Mouse (Mus musculus): ENCODE measurements around the gene Pagr1b. TPM values are rescaled to one million over a fixed set of nuclear protein-coding genes. Genes with fewer than 3 reads are reported as not detected.

Gene Pagr1b
- polyA plus RNA-seq, 1 experiment from 2014 or later: 0.38 TPM

GRCm38 (mm10) chr7:127016971-127017949 is 976 bp upstream of the Pagr1b start, which contains the start of gene Pagr1a:
Pagr1a (minus strand) TSS chr7:127017352.
- H3K36me3 ChIP-seq (replicated peaks): peaks cover 43% of the 10 kb centered on the region
- H3K4me1 ChIP-seq: peaks cover 71% of the 10 kb centered on the region

DNA sequence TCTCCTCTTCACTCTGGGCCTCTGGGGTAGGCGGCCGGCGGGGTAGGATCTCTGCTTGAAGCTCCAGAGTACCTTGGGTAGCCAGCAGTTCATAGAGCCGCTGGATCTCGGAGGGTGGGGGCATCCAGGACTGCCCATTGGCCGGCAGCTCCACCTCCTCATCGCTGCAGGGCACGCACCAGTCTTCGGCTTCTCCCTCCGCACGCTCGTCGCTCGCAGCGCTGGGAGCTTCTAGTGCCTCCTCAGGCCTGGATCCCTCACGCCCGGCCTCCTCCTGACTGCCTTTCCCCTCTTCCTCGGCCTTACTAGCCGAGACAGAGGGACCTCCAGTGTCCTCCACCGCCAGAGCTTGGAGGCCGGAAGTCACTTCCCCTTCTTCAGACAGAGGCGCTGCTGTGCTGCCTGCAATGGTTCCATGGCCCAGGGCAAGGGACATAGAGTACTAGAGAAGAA is 228 bp upstream of the Pagr1b start:
- no peaks in the 10 kb centered on the region for H3K9me3 ChIP-seq
- peaks cover 38% of the 10 kb centered on the region for H3K36me3 ChIP-seq (replicated peaks)
- H3K4me3 ChIP-seq (replicated peaks): peak overlapping the region; percentile 64
- under 1% methylated on average over 22 of the region's 22 CpGs for WGBS
- ATAC-seq (ENCODE audit: low FRiP score): peak; percentile 45
- peak overlapping the region; percentile 92 for H3K4me2 ChIP-seq
- H3K27ac ChIP-seq: peak overlapping the region; percentile 96
- peaks cover 68% of the 10 kb centered on the region for H3K4me1 ChIP-seq
- peak overlapping the region; percentile 94 for H3K9ac ChIP-seq
- no peaks in the 10 kb centered on the region for H3K27me3 ChIP-seq

More at GRCm38 (mm10) chr7:127016971-127017949, 976 bp upstream of the Pagr1b start, which contains the start of gene Pagr1a:
- peak within 1 kb of the TSS; percentile 64 for H3K4me3 ChIP-seq (replicated peaks)
- peak within 1 kb of the TSS; percentile 92 for H3K4me2 ChIP-seq
- H3K9me3 ChIP-seq: no peaks in the 10 kb centered on the region
- peak within 1 kb of the TSS; percentile 94 for H3K9ac ChIP-seq
- no peaks in the 10 kb centered on the region for H3K27me3 ChIP-seq
- H3K27ac ChIP-seq: peak within 1 kb of the TSS; percentile 96
- 3% methylated on average over 39 of the region's 39 CpGs for WGBS
- ATAC-seq (ENCODE audit: low FRiP score): peak; percentile 84

DNA sequence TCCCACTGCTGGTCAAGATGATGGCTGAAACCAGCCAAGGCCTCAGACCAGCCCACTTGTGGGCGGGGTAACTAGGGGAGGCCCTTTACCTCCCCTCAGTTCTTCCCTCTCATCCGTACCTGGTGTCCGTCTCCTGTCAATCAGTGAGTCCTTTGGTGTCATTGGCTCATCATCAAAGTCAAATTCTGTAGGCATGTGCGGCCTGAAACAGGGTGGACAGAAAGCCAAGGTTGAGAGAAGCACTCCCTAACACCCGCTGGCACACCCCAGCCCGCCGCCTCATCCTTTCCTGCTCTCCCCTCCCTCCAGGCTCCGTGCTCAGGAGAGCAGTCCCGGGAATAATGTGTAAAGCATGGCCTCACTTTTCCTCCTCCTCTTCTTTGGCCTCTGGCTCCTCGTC is 203 bp downstream of the Pagr1b start:
- H3K27ac ChIP-seq: peak overlapping the region; percentile 96
- no peak for ATAC-seq (ENCODE audit: low FRiP score)
- H3K4me3 ChIP-seq (replicated peaks): peak overlapping the region; percentile 64
- H3K4me1 ChIP-seq: peaks cover 65% of the 10 kb centered on the region
- H3K9ac ChIP-seq: peak overlapping the region; percentile 94
- WGBS: 3% methylated on average over 10 of the region's 10 CpGs
- H3K27me3 ChIP-seq: no peaks in the 10 kb centered on the region
- H3K36me3 ChIP-seq (replicated peaks): peaks cover 38% of the 10 kb centered on the region
- H3K9me3 ChIP-seq: no peaks in the 10 kb centered on the region
- H3K4me2 ChIP-seq: peak overlapping the region; percentile 92

DNA sequence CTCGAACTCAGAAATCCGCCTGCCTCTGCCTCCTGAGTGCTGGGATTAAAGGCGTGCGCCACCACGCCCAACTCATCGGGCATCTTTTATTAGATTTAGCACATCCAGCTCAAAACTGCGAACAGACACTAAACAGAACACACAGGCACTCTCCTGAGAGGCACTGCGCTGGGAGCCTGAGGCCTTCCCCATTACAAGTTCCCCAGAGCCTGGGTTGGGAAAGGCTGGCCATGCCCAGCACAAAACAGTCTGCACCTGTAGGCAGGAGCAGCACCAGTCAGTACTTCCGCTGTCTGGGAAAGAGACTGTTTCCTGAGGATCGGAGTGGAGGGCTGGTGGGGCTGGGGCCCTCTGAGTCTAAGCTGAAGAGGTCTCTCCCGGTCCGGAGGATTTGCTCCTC is 1.3 kb downstream of the Pagr1b start:
- H3K36me3 ChIP-seq (replicated peaks): peaks cover 38% of the 10 kb centered on the region
- no peak for ATAC-seq (ENCODE audit: low FRiP score)
- peak overlapping the region; percentile 92 for H3K4me2 ChIP-seq
- peaks cover 54% of the 10 kb centered on the region for H3K4me1 ChIP-seq
- no peak overlapping the region for H3K27ac ChIP-seq
- WGBS: 93% methylated on average over 12 of the region's 12 CpGs
- H3K4me3 ChIP-seq (replicated peaks): no peak overlapping the region
- no peaks in the 10 kb centered on the region for H3K27me3 ChIP-seq
- 0 out of 2 replicates have a peak overlapping the region, but pooled peaks have one; percentile 94 for H3K9ac ChIP-seq
- no peaks in the 10 kb centered on the region for H3K9me3 ChIP-seq

- H3K9me3 ChIP-seq: no peaks in the 10 kb centered on the region
- peaks cover 47% of the 10 kb centered on the region for H3K4me1 ChIP-seq
- H3K27ac ChIP-seq: no peak within 1 kb of the TSS
- WGBS: 82% methylated on average over 11 of the region's 11 CpGs
- peak within 1 kb of the TSS; percentile 92 for H3K4me2 ChIP-seq
- ATAC-seq (ENCODE audit: low FRiP score): no peak
- peak within 1 kb of the TSS; percentile 22 for H3K4me3 ChIP-seq (replicated peaks)
- H3K9ac ChIP-seq: 0 out of 2 replicates have a peak within 1 kb of the TSS, but pooled peaks have one; percentile 94
- H3K27me3 ChIP-seq: no peaks in the 10 kb centered on the region
- H3K36me3 ChIP-seq (replicated peaks): peaks cover 38% of the 10 kb centered on the region
Observed at GRCm38 (mm10) chr7:127014320-127014719, 2.0 kb downstream of the Pagr1b start, which contains the start of gene Mvp. Mvp (minus strand) TSS chr7:127014621.

DNA sequence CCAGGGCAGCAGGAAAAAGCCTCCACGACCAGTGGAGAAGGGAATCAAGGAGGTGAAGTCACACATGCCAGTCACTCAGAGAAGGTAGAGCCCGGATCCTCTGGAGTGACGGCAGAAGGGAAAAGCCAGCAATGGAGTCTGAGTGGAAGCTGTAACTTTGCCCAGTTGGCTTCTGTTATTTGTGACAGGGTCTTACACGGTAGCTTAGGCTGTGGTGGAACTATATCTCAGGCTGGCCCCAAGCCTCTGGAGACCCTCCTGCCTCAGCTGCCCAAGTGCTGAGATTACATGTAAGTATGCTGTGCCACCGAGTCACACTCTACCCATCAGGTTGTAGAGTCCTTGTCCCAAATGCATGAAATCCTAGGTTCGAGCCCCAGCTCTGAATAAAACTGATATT is 2.9 kb downstream of the Pagr1b start:
- Histone ChIP-seq H3K27me3 (no peaks in the 10 kb centered on the region), H3K36me3 (replicated peaks) (peaks cover 38% of the 10 kb centered on the region), H3K4me3 (replicated peaks) (no peak overlapping the region), H3K27ac (no peak overlapping the region), H3K9me3 (no peaks in the 10 kb centered on the region), H3K4me1 (peaks cover 42% of the 10 kb centered on the region), H3K9ac (no peak overlapping the region), H3K4me2 (no peak overlapping the region)
- 96% methylated on average over 6 of the region's 6 CpGs for WGBS
- no peak for ATAC-seq (ENCODE audit: low FRiP score)

DNA sequence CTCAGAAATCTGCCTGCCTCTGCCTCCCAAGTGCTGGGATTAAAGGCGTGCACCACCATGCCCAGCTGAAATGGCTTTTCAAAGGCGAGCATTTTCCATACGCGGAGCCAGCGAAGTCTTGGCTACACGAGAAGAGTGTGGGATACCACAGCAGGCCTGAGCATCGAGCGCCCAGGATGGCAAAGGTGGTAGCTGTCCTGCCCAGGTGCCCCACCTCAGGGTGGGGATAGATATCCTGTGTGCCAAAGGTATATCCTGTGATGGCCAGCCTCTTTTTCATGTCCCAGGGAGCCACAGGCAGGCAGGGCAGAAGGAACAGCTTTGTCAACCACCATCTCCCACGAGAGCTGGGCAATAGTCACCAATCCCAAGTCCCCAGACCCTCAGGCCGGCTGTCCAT is 3.4 kb downstream of the Pagr1b start:
- H3K9ac ChIP-seq: no peak overlapping the region
- H3K4me2 ChIP-seq: no peak overlapping the region
- H3K4me3 ChIP-seq (replicated peaks): no peak overlapping the region
- no peaks in the 10 kb centered on the region for H3K27me3 ChIP-seq
- 94% methylated on average over 10 of the region's 10 CpGs for WGBS
- no peak for ATAC-seq (ENCODE audit: low FRiP score)
- no peaks in the 10 kb centered on the region for H3K9me3 ChIP-seq
- H3K36me3 ChIP-seq (replicated peaks): peaks cover 38% of the 10 kb centered on the region
- peaks cover 37% of the 10 kb centered on the region for H3K4me1 ChIP-seq
- H3K27ac ChIP-seq: no peak overlapping the region

DNA sequence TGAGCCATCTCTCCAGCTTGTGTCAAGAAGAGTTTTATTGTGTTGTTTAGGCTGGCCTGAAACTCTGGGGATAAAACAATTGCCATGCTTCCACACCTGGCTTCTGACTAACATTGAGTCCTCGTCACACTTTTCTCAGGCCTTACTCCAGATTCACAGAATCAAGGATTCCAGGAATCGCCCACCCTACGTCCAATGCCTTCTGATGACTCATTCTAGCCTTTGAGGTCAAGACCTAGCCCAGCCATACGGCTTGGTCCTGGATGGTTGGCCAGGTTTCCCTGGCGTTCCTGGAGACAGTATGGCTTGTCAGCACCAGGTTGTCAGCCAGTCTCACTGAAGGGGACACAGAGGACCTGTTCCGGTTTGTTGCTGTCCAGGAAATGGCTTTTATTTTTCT is 3.9 kb downstream of the Pagr1b start:
- H3K27me3 ChIP-seq: no peaks in the 10 kb centered on the region
- peaks cover 33% of the 10 kb centered on the region for H3K4me1 ChIP-seq
- H3K36me3 ChIP-seq (replicated peaks): peaks cover 38% of the 10 kb centered on the region
- H3K4me3 ChIP-seq (replicated peaks): no peak overlapping the region
- no peak overlapping the region for H3K9ac ChIP-seq
- no peak for ATAC-seq (ENCODE audit: low FRiP score)
- WGBS: 91% methylated on average over 6 of the region's 6 CpGs
- no peak overlapping the region for H3K27ac ChIP-seq
- H3K9me3 ChIP-seq: no peaks in the 10 kb centered on the region
- H3K4me2 ChIP-seq: no peak overlapping the region

DNA sequence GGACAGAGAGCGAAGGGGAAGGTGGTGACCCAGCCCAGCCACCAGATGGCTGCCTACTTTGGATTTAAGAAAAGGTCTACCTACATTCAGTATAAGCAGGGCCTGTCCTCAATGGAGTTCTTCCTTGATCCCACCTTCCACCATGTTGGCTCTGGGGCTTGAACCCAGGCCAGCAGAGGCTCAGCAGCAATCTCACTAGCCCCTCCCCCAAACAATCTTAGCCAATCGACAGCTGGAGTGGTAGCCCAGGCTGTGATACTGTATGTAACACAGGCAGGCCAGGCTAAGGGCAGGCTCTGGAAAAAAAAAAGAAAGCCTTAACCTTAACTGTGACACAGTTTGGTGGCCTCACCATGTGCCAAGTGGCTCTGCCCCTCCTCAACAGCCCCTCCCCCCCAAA is 4.6 kb downstream of the Pagr1b start:
- Histone ChIP-seq H3K36me3 (replicated peaks) (peaks cover 38% of the 10 kb centered on the region), H3K4me3 (replicated peaks) (no peak overlapping the region), H3K4me1 (peaks cover 33% of the 10 kb centered on the region), H3K9me3 (no peaks in the 10 kb centered on the region), H3K4me2 (no peak overlapping the region), H3K27ac (peak overlapping the region; percentile 19; the same call in 1 of the 2 replicates), H3K27me3 (no peaks in the 10 kb centered on the region), H3K9ac (no peak overlapping the region)
- no peak for ATAC-seq (ENCODE audit: low FRiP score)
- WGBS: 74% methylated on average over 2 of the region's 2 CpGs

DNA sequence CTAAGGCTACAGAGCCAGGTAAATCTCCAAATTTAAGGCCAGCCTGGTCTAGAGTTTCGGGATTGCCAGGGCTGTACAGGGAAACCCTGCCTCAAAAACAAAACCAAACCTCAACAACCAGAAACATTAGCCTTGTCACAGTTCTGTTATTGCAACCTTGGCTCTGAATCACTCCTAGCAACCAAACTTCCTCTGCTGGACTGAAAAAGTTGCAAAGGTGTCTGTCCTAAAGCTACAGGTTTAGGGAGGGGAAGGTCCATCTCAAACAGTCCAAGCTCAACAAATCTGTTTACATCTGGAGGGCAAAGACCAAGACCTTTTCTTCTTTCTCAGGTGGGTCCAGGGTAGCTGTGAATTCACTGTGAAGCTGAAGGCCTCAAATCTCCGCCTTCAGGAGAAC is 5.2 kb downstream of the Pagr1b start:
- H3K27me3 ChIP-seq: no peaks in the 10 kb centered on the region
- no peak overlapping the region for H3K4me2 ChIP-seq
- H3K9ac ChIP-seq: no peak overlapping the region
- H3K36me3 ChIP-seq (replicated peaks): peaks cover 38% of the 10 kb centered on the region
- H3K4me3 ChIP-seq (replicated peaks): no peak overlapping the region
- H3K4me1 ChIP-seq: peaks cover 32% of the 10 kb centered on the region
- H3K9me3 ChIP-seq: no peaks in the 10 kb centered on the region
- WGBS: 93% methylated on average over 2 of the region's 2 CpGs
- no peak for ATAC-seq (ENCODE audit: low FRiP score)
- H3K27ac ChIP-seq: no peak overlapping the region

DNA sequence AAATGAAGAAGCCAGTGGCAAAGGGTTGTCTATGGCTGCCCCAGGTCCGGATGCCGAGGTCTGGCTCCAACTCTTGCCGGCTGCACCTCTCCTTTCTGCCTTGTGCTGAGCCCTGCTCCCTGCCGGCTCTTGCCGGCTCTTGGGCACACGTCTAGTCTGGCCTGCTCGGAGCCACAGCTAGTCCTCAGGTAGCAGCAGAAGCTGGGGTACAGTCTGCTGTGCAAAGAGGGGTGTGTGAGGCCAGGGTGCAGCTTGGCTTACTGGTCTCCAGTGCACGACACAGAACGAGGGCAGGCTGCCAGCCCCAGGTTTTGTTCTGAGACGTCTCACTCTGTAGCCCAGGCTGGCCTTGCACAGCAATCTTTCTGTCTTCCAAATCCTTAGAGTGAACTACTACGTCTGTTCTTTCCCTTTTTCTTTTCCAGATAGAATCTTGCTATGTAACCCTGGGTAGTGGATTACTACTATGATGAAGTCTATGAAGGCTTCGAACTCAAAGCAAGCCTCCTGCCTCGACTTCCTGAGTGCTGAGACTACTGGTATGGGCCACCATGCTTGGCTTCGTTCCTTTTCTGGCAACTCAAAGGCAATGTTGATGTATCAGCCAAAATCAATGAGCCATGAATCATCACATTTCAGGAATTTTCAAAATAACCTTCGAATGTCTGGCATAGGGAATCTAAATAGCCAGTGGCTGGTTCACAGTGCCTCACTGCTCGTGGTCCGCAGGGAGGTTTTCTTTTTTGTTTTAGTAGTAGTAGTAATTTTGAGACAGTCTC is 6.8 kb downstream of the Pagr1b start:
- H3K4me2 ChIP-seq: no peak overlapping the region
- H3K9me3 ChIP-seq: no peaks in the 10 kb centered on the region
- H3K36me3 ChIP-seq (replicated peaks): peaks cover 25% of the 10 kb centered on the region
- 0 out of 2 replicates have a peak overlapping the region, but pooled peaks have one; percentile 2 for H3K9ac ChIP-seq
- H3K27me3 ChIP-seq: no peaks in the 10 kb centered on the region
- no peak for ATAC-seq (ENCODE audit: low FRiP score)
- 87% methylated on average over 17 of the region's 17 CpGs for WGBS
- H3K4me3 ChIP-seq (replicated peaks): no peak overlapping the region
- H3K4me1 ChIP-seq: peaks cover 17% of the 10 kb centered on the region
- peak overlapping the region; percentile 78; the same call in 1 of the 2 replicates for H3K27ac ChIP-seq

Measured in forebrain, embryonic 12.5 days (tissue).